Mouse (Mus musculus): ENCODE measurements around the gene Cdc42ep4.
A peak's percentile ranks its signal among the peaks of the same experiment; 100 is the strongest.

Gene Cdc42ep4

GRCm38 (mm10) chr11:113749749-113750351 lies 1.8 kb downstream of the Cdc42ep4 start:
- DNase-seq (ENCODE audit: low read depth in 1 of 2, low spot score in 2 of 2): no peak

GRCm38 (mm10) chr11:113748797-113749521 lies 2.7 kb downstream of the Cdc42ep4 start:
- no peak for DNase-seq (ENCODE audit: low read depth in 1 of 2, low spot score in 2 of 2)

GRCm38 (mm10) chr11:113747725-113748380 lies 3.8 kb downstream of the Cdc42ep4 start:
- DNase-seq (ENCODE audit: low read depth in 1 of 2, low spot score in 2 of 2): no peak

- DNase-seq (ENCODE audit: low read depth in 1 of 2, low spot score in 2 of 2): no peak
Observed at GRCm38 (mm10) chr11:113747056-113747455, 4.6 kb downstream of the Cdc42ep4 start.

- no peak for DNase-seq (ENCODE audit: low read depth in 1 of 2, low spot score in 2 of 2)
Observed at GRCm38 (mm10) chr11:113745961-113746360, 5.7 kb downstream of the Cdc42ep4 start.

GRCm38 (mm10) chr11:113742998-113743397 lies 8.7 kb downstream of the Cdc42ep4 start:
- no peak for DNase-seq (ENCODE audit: low read depth in 1 of 2, low spot score in 2 of 2)

GRCm38 (mm10) chr11:113740100-113740499 lies 11.6 kb downstream of the Cdc42ep4 start:
- no peak for DNase-seq (ENCODE audit: low read depth in 1 of 2, low spot score in 2 of 2)

- DNase-seq (ENCODE audit: low read depth in 1 of 2, low spot score in 2 of 2): no peak
Observed at GRCm38 (mm10) chr11:113739213-113739612, 12.5 kb downstream of the Cdc42ep4 start.

GRCm38 (mm10) chr11:113737912-113738311 lies 13.8 kb downstream of the Cdc42ep4 start:
- peak in 1 of 2 experiments; percentile 78 for DNase-seq (ENCODE audit: low read depth in 1 of 2, low spot score in 2 of 2)

- DNase-seq (ENCODE audit: low read depth in 1 of 2, low spot score in 2 of 2): no peak
Observed at GRCm38 (mm10) chr11:113737553-113737854, 14.2 kb downstream of the Cdc42ep4 start.

- DNase-seq (ENCODE audit: low read depth in 1 of 2, low spot score in 2 of 2): no peak
Observed at GRCm38 (mm10) chr11:113736848-113737552, 14.7 kb downstream of the Cdc42ep4 start.

GRCm38 (mm10) chr11:113735151-113735550 lies 16.5 kb downstream of the Cdc42ep4 start:
- no peak for DNase-seq (ENCODE audit: low read depth in 1 of 2, low spot score in 2 of 2)

GRCm38 (mm10) chr11:113733631-113734364 lies 17.9 kb downstream of the Cdc42ep4 start:
- peak; percentile 50 to 69 for DNase-seq (ENCODE audit: low read depth in 1 of 2, low spot score in 2 of 2)

GRCm38 (mm10) chr11:113731945-113732612 lies 19.6 kb downstream of the Cdc42ep4 start:
- no peak for DNase-seq (ENCODE audit: low read depth in 1 of 2, low spot score in 2 of 2)

- DNase-seq (ENCODE audit: low read depth in 1 of 2, low spot score in 2 of 2): no peak
Observed at GRCm38 (mm10) chr11:113730879-113731278, 20.8 kb downstream of the Cdc42ep4 start.

- DNase-seq (ENCODE audit: low read depth in 1 of 2, low spot score in 2 of 2): no peak
Observed at GRCm38 (mm10) chr11:113729917-113730316, 21.8 kb downstream of the Cdc42ep4 start.

- no peak for DNase-seq (ENCODE audit: low read depth in 1 of 2, low spot score in 2 of 2)
Observed at GRCm38 (mm10) chr11:113729239-113729638, 22.4 kb downstream of the Cdc42ep4 start.

- no peak for DNase-seq (ENCODE audit: low read depth in 1 of 2, low spot score in 2 of 2)
Observed at GRCm38 (mm10) chr11:113727992-113728391, 23.7 kb downstream of the Cdc42ep4 start.

GRCm38 (mm10) chr11:113726994-113727888 lies 24.4 kb downstream of the Cdc42ep4 start:
- DNase-seq (ENCODE audit: low read depth in 1 of 2, low spot score in 2 of 2): no peak
